Mouse (Mus musculus) bone marrow, adult 2 months (tissue): ENCODE data around the gene Gm20604.

Experiments
- CTCF ChIP-seq: fragments of 200-500 bp; IDR thresholded peaks from 2 replicates; pipeline ENCODE4 v1.5.1; 2011; ENCODE audit warnings: low read length, control low read depth; ENCODE audit not compliant: control insufficient read depth, insufficient read depth
- POLR2A ChIP-seq: fragments of 200-500 bp; IDR thresholded peaks from 2 replicates; pipeline ENCODE4 v1.6.1; 2011; ENCODE audit warnings: low read depth, mild to moderate bottlenecking, control low read depth, low read length, borderline replicate concordance; ENCODE audit not compliant: control insufficient read depth

DNA sequence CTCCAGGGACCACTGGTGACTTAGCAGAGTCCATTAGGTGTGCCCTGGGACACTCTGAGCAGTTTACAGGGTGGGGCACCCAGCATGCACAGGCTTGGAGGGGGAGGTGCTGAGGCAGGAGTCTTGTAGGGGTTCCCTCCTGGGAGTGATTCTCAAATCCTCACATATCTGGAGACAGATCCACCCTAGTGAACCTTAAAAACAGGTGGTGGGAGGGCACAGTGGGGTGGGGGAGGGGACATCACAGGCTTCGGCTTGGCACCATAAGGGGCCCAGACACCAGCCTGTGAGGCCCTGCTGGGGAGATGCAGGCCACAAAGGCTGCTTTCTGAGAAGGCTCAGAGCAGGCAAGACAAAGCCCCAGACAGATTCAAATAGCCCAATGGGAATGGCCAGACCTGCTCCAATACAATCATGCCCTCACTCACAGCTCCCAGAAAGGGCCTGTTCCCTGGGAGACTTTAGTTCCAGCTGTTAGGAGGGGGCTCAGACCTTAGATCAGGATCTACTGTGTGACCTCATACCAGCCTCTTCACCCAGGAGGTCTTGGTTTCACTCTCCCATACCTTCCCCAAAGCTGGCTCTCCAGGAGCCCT lies 60.3 kb downstream of the Gm20604 start:
- TF ChIP-seq POLR2A (no peak), CTCF (no peak)
